Comparison of ENCODE assay signal across 30 mouse cellular contexts in the genomic region with DNA sequence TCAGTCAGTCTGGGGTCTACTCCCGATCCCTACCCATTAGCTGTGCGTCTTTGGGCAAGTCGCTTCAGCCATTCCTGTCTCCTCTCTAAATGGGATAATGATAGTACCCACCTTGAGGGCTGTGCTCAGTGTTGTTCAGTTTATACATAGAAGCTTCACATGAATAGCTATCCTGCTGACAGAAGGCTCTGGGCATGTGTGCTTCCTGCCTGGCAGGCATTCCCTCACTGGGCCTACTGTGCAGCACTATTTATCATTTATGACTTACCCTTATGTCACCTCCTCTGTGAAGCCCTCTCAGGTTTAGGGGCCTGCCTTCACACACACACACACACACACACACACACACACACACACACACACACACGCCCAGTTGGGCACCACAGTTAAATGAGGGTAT. TPM values are rescaled to one million over a fixed set of nuclear protein-coding genes. Genes with fewer than 3 reads are reported as not detected.
"Had no signal": no experiment of that assay in that cellular context is flagged by ENCODE, and none has a peak within 500 bp of the region (broad histone marks: within the 10 kb centered on the region; RNA-seq: fewer than 3 reads in every experiment).

No protein-coding gene starts in this region.

- H3K27ac ChIP-seq: limb, embryonic 10.5 days; limb, embryonic 12.5 days; limb, embryonic 13.5 days; limb, embryonic 15.5 days; liver, embryonic 12.5 days; liver, embryonic 13.5 days; liver, embryonic 14.5 days; liver, embryonic 15.5 days; lung, embryonic 15.5 days; macrophage; midbrain, embryonic 10.5 days; midbrain, embryonic 12.5 days; midbrain, embryonic 13.5 days; midbrain, embryonic 15.5 days had no signal

- H3K36me3 ChIP-seq: limb, embryonic 10.5 days; limb, embryonic 12.5 days; limb, embryonic 13.5 days; limb, embryonic 15.5 days; liver, embryonic 12.5 days; liver, embryonic 13.5 days; liver, embryonic 15.5 days; lung, embryonic 15.5 days; midbrain, embryonic 10.5 days; midbrain, embryonic 12.5 days; midbrain, embryonic 13.5 days; midbrain, embryonic 15.5 days had no signal

- H3K4me3 ChIP-seq: limb, embryonic 10.5 days; limb, embryonic 12.5 days; limb, embryonic 13.5 days; limb, embryonic 15.5 days; liver, embryonic 12.5 days; liver, embryonic 13.5 days; liver, embryonic 15.5 days; lung, embryonic 15.5 days; megakaryocyte, embryonic 14.5 days; midbrain, embryonic 10.5 days; midbrain, embryonic 12.5 days; midbrain, embryonic 13.5 days; midbrain, embryonic 15.5 days; myocyte had no signal

- DNase-seq: left cerebral cortex, postnatal 4 days; liver; liver, embryonic 13.5 days; liver, postnatal 0 days; lung, adult 18-20 months; lung, adult 2 months; lung, embryonic 14.5 days; lung, postnatal 10 days; lung, postnatal 14 days; lung, postnatal 36 days; lung, postnatal 4 days; midbrain, embryonic 14.5 days had no signal

- H3K27me3 ChIP-seq: limb, embryonic 13.5 days; liver, embryonic 13.5 days; lung, embryonic 15.5 days; midbrain, embryonic 13.5 days; midbrain, embryonic 15.5 days had no signal

RNA-seq across cellular contexts. Expression of a gene that starts 10.4 kb away (rescaled TPM):
- polyA plus RNA-seq: macrophage had no signal

RNA-seq across cellular contexts. Expression of a gene that starts 50.2 kb away (rescaled TPM):
- polyA plus RNA-seq: limb, embryonic 12.5 days; lung, embryonic 14.5 days; macrophage; midbrain, embryonic 10.5 days; midbrain, embryonic 11.5 days; midbrain, embryonic 13.5 days; midbrain, embryonic 14.5 days; midbrain, embryonic 15.5 days; midbrain, embryonic 16.5 days; midbrain, postnatal 0 days had no signal
